Mouse (Mus musculus) common myeloid progenitor, adult 5-6 weeks (primary cell): ENCODE results near the gene Fndc3a. TPM values are rescaled to one million over a fixed set of nuclear protein-coding genes. Genes with fewer than 3 reads are reported as not detected.
A peak's percentile ranks its signal among the peaks of the same experiment; 100 is the strongest.

Experiments
- ATAC-seq: replicated peaks from 2 replicates; pipeline ENCODE4 v1.8.0; 2016; ENCODE audit warnings: low read depth, mild to moderate bottlenecking, moderate TSS enrichment, inconsistent platforms; ENCODE audit not compliant: poor library complexity, severe bottlenecking
- total RNA-seq: library from RNA; stranded (forward); fragments of 200-1000, 187-1606 nt; gene quantifications from 2 replicates; pipeline ENCODE4 v1.2.3, GENCODE M21; 2017

Fndc3a gene
- total RNA-seq, 1 experiment from 2014 or later, result 43.8 TPM

DNA sequence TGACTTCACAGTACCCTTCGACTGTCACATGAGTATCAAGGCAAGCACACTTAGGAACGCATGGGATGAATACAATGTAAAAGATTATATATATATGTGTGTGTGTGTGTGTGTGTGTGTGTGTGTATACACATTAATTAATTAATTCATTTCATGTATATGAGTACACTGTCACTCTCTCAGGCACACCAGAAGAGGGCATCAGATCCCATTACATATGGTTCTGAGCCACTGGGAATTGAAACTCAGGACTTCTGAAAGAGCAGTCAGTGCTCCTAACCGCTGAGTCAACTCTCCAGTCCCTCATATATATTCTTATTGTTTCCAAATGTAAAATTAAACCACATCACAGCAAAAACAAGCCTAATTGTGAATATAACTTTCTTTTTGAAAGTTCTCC is 133.5 kb downstream of the Fndc3a start:
- no peak for ATAC-seq

- no peak; the same call in 1 of the 2 replicates for ATAC-seq
Observed at GRCm38 (mm10) chr14:72563941-72564340, 145.9 kb downstream of the Fndc3a start.

GRCm38 (mm10) chr14:72558795-72559194 is 151.0 kb downstream of the Fndc3a start:
- no peak for ATAC-seq

DNA sequence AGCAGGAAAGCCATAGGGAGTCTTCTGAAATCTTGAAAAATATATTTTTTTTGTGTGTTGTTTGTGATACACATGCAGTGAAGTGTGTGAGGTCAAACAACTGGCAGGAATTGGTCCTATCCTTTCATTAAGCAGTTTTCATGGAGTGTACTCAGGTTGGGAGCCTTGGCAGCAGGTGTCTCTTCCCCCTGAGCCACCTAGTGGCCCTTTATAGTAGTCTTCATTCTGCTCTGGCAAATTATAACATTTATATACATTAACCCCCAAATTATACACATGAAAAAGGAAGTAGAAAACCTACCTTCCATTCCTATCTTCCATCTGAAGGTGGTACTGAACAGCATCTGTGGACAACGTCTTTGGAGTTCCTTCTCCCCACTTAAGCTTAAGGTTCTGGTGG is 154.0 kb downstream of the Fndc3a start:
- peak; percentile 52; the same call in 1 of the 2 replicates for ATAC-seq

DNA sequence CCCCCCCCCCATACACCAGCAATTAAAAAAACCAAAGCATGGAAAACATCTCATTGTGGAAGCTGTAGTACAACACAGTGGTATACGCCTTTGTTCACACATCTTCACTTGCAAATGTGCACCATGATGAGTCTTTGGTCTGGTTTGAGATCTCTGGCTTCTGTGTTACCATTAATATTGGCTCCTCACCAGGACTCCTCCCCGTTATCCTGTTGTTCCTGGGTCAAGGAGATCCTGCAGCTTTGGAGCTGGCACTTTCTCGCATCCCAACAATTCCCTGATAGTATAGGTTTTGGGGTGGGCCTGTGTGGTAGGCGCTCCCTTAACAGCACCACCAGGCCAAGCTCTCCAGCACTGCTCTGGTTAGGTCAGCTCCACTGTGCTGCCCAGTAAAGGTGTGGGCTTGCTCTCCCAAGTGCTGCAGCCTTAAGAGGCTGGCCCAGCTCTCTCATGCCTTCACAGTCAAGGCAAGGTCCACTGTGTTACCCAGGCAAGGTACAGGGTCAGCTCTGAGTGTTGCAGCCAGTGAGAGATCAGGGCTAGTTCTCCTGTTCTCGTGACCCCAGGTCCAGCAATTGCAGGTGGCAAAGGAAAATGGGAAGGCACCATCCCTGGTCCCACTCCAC is 173.3 kb downstream of the Fndc3a start:
- ATAC-seq, result no peak

DNA sequence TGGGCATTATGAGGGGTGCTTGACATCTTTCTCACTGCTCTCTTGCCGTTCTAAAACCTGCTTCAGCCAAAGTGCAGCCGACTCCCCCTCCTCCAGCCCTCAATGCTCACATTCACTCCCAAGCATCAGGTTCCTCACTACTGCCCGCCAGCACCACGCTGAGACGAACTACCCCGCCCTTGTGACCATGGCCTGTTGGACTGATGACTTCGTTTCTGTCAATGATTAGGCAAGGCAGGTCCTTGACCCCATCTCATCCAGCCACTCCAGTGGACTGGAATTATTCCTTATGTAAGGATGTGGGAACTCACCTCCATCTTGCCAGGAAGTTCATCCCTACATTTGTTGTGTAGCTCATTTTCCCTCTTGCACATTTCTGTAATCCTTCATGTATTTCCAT is 175.9 kb downstream of the Fndc3a start:
- no peak for ATAC-seq

DNA sequence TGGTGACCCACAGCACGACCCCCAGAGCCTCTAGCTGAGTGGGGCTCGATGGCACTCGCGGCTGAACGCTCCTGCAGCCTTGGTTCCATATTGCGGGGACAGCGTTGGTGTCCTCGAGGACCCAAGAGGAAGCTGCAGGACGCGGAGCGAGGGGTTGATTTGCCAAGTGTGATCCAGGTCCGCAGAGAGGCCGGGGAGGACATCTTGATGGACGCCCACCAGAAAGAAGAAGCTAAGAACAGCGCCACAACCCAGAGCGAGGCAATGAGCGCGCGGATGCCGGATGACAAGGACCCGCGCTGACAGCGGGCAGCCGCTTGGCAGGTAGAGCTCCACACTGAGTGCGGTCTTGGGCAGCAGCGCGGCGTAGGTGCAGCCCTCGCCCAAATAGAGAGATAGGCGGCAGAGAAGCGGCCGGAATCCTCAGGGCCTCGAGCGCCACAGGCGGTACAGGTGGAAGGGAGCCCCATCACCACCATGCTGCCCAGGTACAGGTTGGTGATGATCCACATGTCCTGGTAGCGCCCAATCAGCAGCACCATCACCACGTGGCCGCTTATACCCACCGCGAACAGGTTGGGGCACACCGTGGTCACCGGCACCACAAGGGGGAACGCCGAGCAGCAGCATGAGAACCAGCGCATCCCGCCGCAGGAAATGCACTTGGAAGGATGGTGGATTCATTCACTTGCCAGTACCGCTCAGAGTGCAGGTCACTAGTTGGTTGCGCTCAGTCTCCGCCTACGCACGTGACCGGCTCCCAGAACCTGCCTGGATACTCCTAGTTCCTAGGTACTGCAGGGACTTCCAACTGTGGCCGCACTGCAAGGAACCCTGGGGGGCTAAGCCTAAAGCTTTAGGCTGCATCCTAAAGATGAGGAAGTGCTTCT is 177.5 kb downstream of the Fndc3a start:
- peak; percentile 54 for ATAC-seq

DNA sequence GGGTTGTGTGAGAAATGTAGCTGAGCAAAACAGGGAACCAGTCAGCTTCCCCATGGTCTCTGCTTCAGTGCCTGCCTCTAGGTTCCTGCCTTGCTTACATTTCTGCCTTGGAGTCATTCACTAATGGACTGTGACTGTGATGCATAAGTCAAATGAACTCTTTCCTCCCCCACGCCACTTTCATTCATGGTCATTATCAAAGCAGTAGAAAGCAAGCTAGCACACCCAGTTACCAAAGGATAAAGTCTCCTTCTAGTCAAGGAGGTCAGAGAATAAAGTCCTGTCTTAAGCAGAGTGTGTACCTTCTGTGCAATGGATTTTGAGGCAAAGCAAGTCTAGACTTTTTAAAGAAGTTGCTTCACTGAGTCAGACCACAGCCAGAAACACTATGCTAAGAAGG is 182.7 kb downstream of the Fndc3a start:
- no peak for ATAC-seq

DNA sequence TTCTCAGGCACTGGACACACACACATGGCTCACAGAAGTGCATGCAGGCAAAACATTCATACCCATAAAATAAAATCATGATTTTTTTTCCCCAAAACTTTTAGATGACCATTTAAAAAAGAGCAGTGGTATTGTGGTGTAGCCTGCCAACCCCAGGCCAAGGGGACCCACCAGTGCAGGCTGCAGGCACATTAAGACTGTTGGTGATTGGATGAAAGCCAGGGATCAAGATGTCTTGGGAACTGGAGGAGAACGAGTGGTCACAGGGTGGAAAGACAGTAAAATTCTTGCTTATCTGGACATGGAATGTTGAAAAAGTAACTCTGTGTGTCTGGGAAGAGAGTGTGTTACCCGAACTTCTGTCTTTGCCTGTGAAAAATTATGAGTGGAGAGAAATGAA is 190.2 kb downstream of the Fndc3a start:
- no peak for ATAC-seq

- no peak for ATAC-seq
Observed at GRCm38 (mm10) chr14:72518786-72519185, 191.0 kb downstream of the Fndc3a start.

DNA sequence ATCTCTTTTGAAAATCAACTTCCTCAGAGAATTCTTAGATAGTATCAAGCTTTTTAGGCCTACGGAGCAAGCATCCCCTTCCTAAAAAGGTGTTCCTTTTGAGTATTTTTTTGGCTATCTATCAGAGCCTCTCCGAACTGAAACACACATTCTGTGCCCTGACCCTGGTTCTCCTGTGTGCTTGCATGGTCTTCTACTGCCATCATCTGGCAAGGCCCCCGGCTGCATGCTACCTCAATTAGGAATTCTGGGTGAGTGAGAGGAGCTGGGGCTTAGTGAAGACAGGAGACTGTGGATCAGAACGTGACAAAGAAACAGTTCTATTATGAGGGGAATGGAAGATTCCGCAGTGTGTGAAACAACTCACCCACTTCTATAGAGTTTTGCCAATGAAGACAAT is 193.4 kb downstream of the Fndc3a start:
- peak; percentile 68; the same call in 1 of the 2 replicates for ATAC-seq

DNA sequence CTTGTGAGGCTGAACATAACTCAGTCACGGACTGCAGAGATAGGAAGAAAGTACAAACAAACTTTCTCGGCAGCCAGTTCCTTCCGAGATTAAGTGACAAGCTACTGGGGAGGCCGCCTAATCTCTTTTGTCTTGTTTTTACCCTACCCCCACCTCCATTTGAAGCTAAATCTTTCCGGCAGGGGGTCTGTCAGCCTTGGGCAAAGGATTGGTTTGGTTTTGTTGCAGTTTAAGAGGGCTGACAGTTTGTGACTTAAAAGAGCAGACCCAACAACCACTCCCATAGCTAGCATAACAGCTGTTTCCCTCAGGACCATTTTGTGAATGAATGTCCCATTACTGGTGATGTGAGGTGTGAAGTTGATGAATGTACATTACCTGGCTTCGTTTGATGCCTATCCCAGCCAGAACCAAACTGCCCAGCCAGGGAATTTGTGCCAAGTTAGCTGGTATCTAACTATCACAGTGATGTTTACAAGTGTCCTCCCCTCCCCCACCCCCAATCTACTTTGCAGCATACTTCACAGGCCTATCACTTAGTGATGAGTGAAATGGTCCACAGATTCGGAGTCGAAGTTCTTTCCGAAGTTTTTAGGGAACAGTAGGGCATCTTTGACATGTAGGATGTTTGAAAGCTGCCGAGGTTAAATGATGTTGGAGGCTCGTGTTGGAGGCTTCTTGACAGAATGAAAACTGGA is 202.9 kb downstream of the Fndc3a start:
- 0 out of 2 replicates have a peak, but pooled peaks have one; percentile 15 for ATAC-seq

GRCm38 (mm10) chr14:72506018-72506722 is 203.6 kb downstream of the Fndc3a start:
- ATAC-seq, result peak; percentile 58; the same call in 1 of the 2 replicates

DNA sequence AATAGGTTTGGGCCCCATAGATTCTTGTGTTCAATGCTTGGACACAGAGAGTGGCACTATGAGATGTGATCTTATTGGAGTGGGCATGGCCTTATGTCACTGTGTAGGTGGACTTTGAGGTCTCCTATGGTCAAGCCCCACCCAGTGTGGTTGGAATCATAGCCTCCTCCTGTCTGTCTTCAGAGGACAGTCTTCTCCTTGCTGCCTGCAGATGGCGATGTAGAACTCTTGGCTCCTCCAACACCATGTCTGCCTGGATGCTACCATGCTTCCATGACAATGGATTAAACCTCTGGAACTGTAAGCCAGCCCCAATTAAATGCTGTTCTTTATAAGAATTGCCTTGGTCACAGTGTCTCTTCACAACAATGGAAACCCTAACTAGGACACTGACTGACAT is 204.8 kb downstream of the Fndc3a start:
- 0 out of 2 replicates have a peak, but pooled peaks have one; percentile 39 for ATAC-seq

GRCm38 (mm10) chr14:72503241-72503640 is 206.6 kb downstream of the Fndc3a start:
- ATAC-seq, result no peak

- no peak for ATAC-seq
Observed at GRCm38 (mm10) chr14:72493775-72494174, 216.0 kb downstream of the Fndc3a start.

GRCm38 (mm10) chr14:72491738-72492137 is 218.1 kb downstream of the Fndc3a start, which contains the start of gene Gm9195:
Gene Gm9195, minus strand, starts transcription at chr14:72491838.
- ATAC-seq, result no peak

GRCm38 (mm10) chr14:72490367-72490766 is 219.4 kb downstream of the Fndc3a start:
- ATAC-seq, result no peak
